Mouse (Mus musculus): Measurements from ENCODE around the gene Gm20388. TPM values are rescaled to one million over a fixed set of nuclear protein-coding genes. Genes with fewer than 3 reads are reported as not detected.
"Not testable (repeated sequence)": the region's sequence is repeated elsewhere in the genome, so short reads cannot be mapped to it uniquely, and the experiment has no call there.

Gm20388 gene
- total RNA-seq, 2 experiments from 2014 or later, result 10.7 TPM; not detected in 1

DNA sequence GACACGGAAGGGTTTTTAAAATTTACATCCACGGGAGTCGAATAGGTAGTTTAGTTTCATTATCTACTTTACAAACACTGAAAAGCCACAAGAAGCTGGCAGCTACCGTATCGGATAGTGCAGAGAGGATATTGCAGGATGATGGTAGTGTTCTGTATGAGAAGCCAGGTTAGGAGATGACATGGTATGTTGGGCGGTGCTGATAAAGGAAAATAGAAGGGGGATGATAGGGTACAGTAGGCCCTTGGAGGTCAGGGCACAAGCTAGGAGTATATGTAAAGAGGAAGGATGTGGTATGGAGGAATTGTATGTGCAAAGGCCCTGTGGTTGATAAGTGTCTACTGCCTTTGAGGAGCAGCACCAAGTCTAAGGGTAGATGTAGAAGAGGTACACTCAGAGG lies 3543.9 kb downstream of the Gm20388 start:
- DNase-seq (ENCODE audit: low spot score in 2 of 2), result no peak

DNA sequence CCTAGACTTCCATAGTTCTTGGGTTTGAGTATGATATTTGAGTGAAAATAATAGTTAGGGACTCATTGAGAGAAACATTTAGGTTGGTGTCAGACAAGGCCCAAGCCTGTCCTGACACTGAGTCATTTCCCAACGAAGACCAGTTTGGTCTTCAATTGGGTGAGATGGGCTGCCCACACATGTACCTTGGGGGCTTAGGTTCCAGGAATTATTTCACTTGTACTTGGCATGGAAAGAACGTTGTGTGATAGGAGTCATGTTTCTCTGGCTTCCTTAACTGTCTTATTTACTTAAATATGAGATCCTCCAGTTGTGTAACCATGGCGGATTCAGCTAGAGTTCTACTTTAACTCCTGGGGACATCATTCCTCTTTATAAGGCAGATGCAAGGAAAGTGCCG lies 3553.0 kb downstream of the Gm20388 start:
- DNase-seq (ENCODE audit: low spot score in 2 of 2), result no peak

DNA sequence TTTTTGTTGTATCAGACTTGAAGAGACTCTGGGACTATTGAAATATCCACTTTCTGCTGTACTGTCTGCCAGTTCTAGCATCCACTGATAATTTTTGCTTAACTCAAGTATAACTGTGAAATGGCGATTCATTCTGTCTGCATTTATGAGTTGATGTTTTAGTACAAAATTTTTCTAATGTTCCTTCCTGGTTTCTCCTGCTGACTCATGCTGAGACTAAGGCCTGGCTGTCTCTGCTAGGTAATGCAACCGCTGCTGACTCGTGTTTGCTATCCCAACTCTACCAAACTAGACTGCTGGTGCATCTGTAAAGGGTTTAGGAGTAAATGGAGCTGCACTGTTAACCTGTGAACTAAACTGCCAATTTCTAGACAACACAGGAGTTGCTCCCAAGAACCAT lies 3556.8 kb downstream of the Gm20388 start:
- DNase-seq (ENCODE audit: low spot score in 2 of 2), result no peak

- DNase-seq (ENCODE audit: low spot score in 2 of 2), result not testable (repeated sequence)
These were observed 3562.3 kb downstream of the Gm20388 start for GRCm38 (mm10) chr8:123472991-123473390.

GRCm38 (mm10) chr8:123474549-123474948 lies 3563.9 kb downstream of the Gm20388 start:
- not testable (repeated sequence) for DNase-seq (ENCODE audit: low spot score in 2 of 2)

GRCm38 (mm10) chr8:123476911-123477736 lies 3566.5 kb downstream of the Gm20388 start:
- peak in 1 of 2 experiments; percentile 26 for DNase-seq (ENCODE audit: low spot score in 2 of 2)

- DNase-seq (ENCODE audit: low spot score in 2 of 2), result peak; percentile 91 to 94
These were observed 3567.2 kb downstream of the Gm20388 start, which contains the start of gene Afg3l1 for GRCm38 (mm10) chr8:123477737-123478258. Afg3l1 (plus strand) TSS chr8:123477903.

DNA sequence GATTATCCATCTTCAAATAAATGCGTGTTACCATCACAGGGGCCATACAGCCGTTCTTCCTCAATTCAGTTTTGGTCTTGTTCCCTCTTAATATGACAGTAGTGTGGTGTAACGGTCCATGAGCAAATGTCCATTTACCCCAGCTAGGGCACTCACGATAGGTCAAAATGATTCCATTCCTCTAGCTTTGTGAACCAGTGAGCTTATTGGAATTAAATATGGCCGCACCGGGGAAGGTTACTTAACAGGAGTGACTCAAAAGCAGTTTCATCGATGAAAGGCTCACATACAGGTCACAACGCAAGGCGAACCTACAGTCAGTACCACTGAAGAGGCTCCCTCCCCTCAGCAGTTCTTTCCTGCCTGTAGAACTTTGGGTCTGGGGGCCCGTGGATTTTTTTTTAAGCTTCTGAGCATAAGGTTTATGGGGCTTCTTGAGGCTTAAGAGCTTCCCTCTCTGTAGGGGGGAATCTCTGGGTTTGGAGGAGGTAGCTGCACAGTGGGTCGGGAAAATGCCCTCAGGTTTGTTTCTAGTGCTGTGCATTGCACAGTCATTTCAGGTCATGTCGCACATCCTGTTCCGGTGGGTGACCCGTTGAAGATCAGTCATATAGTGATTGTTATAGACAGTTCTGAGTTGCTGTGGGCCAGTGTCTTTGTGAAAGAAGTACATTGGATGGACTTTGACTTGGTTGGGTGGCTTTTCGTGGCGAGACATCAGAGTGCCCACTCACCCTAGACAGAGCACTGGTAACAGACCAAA lies 3568.0 kb downstream of the Gm20388 start:
- DNase-seq (ENCODE audit: low spot score in 2 of 2), result peak in 1 of 2 experiments; percentile 22

DNA sequence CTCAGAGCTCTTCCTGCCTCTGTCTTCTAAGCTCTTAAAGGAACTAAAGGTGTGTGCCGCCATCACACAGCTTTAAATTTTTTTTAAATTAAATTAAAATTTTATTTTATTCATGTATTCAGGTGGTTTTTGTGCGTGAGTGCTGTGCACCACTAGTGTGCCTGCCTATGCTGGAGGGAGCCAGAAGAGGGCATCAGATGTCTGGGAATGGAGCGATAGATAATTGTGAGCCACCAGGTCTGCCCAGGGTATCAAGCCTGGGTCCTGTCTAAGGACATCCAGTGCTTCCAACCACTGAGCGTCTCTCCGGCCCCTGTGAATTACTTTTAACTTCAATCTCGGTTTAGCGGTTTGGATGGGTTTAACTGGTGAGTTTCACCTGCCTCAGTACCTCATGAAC lies 3572.0 kb downstream of the Gm20388 start:
- no peak for DNase-seq (ENCODE audit: low spot score in 2 of 2)

- no peak for DNase-seq (ENCODE audit: low spot score in 2 of 2)
These were observed 3580.8 kb downstream of the Gm20388 start for GRCm38 (mm10) chr8:123491280-123492075.

DNA sequence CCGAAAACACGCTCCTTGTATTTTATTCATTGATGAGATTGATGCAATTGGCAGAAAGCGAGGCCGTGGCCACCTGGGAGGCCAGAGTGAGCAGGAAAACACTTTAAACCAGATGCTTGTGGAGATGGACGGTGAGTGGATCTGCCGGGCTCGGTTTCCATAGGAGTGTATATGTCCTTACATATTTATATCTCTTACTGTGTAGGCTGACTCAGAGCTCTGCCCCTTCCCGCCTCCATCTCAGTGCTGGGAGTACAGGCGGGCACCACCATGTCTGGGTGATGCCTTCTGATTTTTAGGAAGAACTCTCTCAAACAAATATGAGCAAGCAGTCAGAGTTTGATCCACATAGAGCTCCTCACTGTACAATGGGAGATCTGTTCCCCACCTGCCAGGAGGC lies 3582.3 kb downstream of the Gm20388 start:
- no peak for DNase-seq (ENCODE audit: low spot score in 2 of 2)

GRCm38 (mm10) chr8:123497699-123498098 lies 3587.1 kb downstream of the Gm20388 start:
- DNase-seq (ENCODE audit: low spot score in 2 of 2), result no peak

- DNase-seq (ENCODE audit: low spot score in 2 of 2), result peak; percentile 59 to 67
These were observed 3588.3 kb downstream of the Gm20388 start for GRCm38 (mm10) chr8:123498963-123499362.

DNA sequence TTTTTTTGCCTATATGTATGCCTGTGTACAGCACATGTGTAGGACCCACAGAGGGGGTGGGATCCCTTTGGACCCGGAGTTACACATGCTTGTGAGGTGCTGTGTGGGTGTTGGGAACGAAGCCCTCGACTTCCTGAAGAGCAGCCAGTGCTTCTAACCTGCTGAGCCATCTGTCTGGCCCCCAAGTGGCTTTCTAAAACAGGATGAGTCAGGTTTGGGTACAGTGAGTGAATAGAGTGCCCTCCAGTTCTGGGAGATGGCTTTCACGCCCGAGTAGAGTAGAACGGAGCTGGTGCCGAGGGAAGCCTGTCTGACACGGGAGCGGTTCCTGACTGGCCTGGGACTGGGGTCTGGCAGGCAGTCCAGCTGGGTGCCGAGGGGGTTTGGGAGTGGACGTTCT lies 3588.9 kb downstream of the Gm20388 start:
- no peak for DNase-seq (ENCODE audit: low spot score in 2 of 2)

GRCm38 (mm10) chr8:123502192-123502591 lies 3591.6 kb downstream of the Gm20388 start:
- DNase-seq (ENCODE audit: low spot score in 2 of 2), result no peak

DNA sequence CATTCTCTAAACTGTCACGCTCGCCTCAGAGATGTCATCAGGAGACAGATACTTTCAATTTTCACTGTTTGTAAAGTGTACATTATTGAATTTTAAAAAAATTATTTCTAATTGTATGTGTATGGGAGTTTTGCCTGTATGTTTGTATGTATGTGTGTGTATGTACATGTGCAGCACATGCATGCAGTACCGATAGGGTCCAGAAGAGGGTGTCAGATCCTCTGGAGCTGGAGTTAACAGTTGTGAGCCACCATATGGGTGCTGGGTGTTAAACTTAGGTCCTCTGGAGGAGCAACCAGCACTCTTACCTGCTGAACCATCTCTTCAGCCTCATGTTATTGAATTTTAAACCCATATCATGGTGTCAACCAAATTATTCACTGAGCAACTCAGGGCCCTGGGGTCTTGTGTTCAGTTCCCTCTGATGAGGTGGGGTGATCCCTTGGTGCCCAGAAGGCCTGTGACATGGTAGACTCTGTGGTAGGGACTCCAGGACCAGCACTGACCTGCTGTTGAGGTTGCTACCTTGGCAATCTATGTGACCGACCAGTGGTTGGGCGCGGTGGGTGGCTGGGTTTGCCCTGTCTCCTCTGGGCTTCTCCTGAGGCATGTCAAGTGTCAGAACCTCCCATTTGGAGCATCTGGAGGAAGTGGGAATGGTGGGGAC lies 3593.3 kb downstream of the Gm20388 start:
- DNase-seq (ENCODE audit: low spot score in 2 of 2), result no peak

DNA sequence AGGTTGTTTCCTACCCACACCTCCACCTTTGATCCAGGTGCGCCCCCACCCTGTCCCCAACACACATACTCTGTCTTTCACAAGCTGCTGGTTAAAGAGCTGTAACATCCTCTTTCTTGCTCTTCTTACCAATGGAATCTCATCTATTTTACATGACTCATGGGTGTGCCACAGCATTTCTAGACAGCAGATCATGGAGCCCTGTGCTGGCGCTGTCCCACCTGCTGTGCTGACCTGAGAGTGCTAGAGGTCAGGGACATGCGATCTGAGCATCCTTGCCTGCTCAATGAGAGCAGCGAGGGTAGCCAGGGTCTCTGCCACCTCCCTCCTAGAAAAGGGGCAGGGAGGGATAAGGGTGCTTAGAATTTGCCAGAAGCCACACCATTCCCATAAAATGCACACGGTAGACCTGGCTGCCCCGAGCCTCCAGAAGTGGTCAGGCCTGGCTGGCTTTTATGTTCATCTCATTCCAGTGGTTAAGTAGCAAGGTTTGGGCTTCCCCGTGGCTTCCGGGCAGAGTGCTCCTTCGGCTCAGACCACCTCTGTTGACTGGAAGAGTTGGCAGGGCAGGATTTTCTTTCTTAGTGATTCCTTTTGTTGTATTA lies 3594.1 kb downstream of the Gm20388 start:
- DNase-seq (ENCODE audit: low spot score in 2 of 2), result no peak

GRCm38 (mm10) chr8:123505267-123505666 lies 3594.6 kb downstream of the Gm20388 start:
- DNase-seq (ENCODE audit: low spot score in 2 of 2), result no peak

GRCm38 (mm10) chr8:123505695-123506094 lies 3595.1 kb downstream of the Gm20388 start:
- DNase-seq (ENCODE audit: low spot score in 2 of 2), result no peak

- no peak for DNase-seq (ENCODE audit: low spot score in 2 of 2)
These were observed 3596.5 kb downstream of the Gm20388 start for GRCm38 (mm10) chr8:123507153-123507552.

Data from layer of hippocampus, adult 18-20 months (tissue).